Mouse (Mus musculus): ENCODE measurements around the gene Mapk9. TPM values are rescaled to one million over a fixed set of nuclear protein-coding genes. Genes with fewer than 3 reads are reported as not detected.

Gene Mapk9
- total RNA-seq, 1 experiment = 27.8 TPM

GRCm38 (mm10) chr11:49872779-49873178 is 26.2 kb downstream of the Mapk9 start:
- no peaks in the 10 kb centered on the region for H3K9me3 ChIP-seq (ENCODE audit: control insufficient read depth, insufficient read depth, low read depth, low read length)
- peaks cover 14% of the 10 kb centered on the region; the same call in 1 of the 2 replicates for H3K36me3 ChIP-seq (ENCODE audit: control insufficient read depth, insufficient read depth, low read length, poor library complexity, severe bottlenecking)
- H3K27ac ChIP-seq (ENCODE audit: insufficient read depth, low read depth, low read length, poor library complexity, severe bottlenecking) = no peak overlapping the region
- H3K4me3 ChIP-seq (ENCODE audit: insufficient read depth in 1 of 2, low read depth in 1 of 2, low read length in 2 of 2, poor library complexity in 1 of 2, severe bottlenecking in 1 of 2) = no peak overlapping the region
- TF ChIP-seq ZNF384 (IDR thresholded peaks at IDR 0.05; ENCODE audit: low read depth, low read length) = no peak
- TF ChIP-seq HCFC1 (IDR thresholded peaks at IDR 0.05; ENCODE audit: borderline replicate concordance, insufficient read depth, low read length) = no peak
- no peak for TF ChIP-seq ZC3H11A (IDR thresholded peaks at IDR 0.05; ENCODE audit: borderline replicate concordance, low read depth, low read length)
- TF ChIP-seq MAFK (IDR thresholded peaks at IDR 0.05; ENCODE audit: insufficient read depth, low read depth, low read length) = no peak
- no peak for TF ChIP-seq CHD2 (IDR thresholded peaks at IDR 0.05; ENCODE audit: low read depth, low read length)
- H3K9ac ChIP-seq (ENCODE audit: insufficient read depth, low read depth, low read length, poor library complexity, severe bottlenecking) = no peak overlapping the region
- DNase-seq (ENCODE audit: low read depth, low spot score) = no peak
- in situ Hi-C loops (cut with MboI; ENCODE audit: low sequenced_read_pairs in 2 of 2, unreplicated experiment in 2 of 2) = no loop called here
- no peaks in the 10 kb centered on the region for H3K4me1 ChIP-seq (ENCODE audit: control insufficient read depth in 2 of 2, insufficient read depth in 2 of 2, low read length in 2 of 2, poor library complexity in 1 of 2)

- Histone ChIP-seq H3K4me1 (ENCODE audit: control insufficient read depth in 2 of 2, insufficient read depth in 2 of 2, low read length in 2 of 2, poor library complexity in 1 of 2) (no peaks in the 10 kb centered on the region), H3K4me3 (ENCODE audit: insufficient read depth in 1 of 2, low read depth in 1 of 2, low read length in 2 of 2, poor library complexity in 1 of 2, severe bottlenecking in 1 of 2) (no peak overlapping the region), H3K9ac (ENCODE audit: insufficient read depth, low read depth, low read length, poor library complexity, severe bottlenecking) (no peak overlapping the region), H3K27ac (ENCODE audit: insufficient read depth, low read depth, low read length, poor library complexity, severe bottlenecking) (no peak overlapping the region), H3K36me3 (ENCODE audit: control insufficient read depth, insufficient read depth, low read length, poor library complexity, severe bottlenecking) (peaks cover 10% of the 10 kb centered on the region), H3K9me3 (ENCODE audit: control insufficient read depth, insufficient read depth, low read depth, low read length) (no peaks in the 10 kb centered on the region)
- in situ Hi-C loops (cut with MboI; ENCODE audit: low sequenced_read_pairs in 2 of 2, unreplicated experiment in 2 of 2) = no loop called here
- no peak for DNase-seq (ENCODE audit: low read depth, low spot score)
- no peak for TF ChIP-seq HCFC1 (IDR thresholded peaks at IDR 0.05; ENCODE audit: borderline replicate concordance, insufficient read depth, low read length)
- no peak for TF ChIP-seq CHD2 (IDR thresholded peaks at IDR 0.05; ENCODE audit: low read depth, low read length)
- no peak for TF ChIP-seq ZC3H11A (IDR thresholded peaks at IDR 0.05; ENCODE audit: borderline replicate concordance, low read depth, low read length)
- no peak for TF ChIP-seq ZNF384 (IDR thresholded peaks at IDR 0.05; ENCODE audit: low read depth, low read length)
- TF ChIP-seq MAFK (IDR thresholded peaks at IDR 0.05; ENCODE audit: insufficient read depth, low read depth, low read length) = no peak
These were observed 30.6 kb downstream of the Mapk9 start for GRCm38 (mm10) chr11:49876948-49877817.

GRCm38 (mm10) chr11:49879950-49880642 is 33.5 kb downstream of the Mapk9 start:
- Histone ChIP-seq H3K9me3 (ENCODE audit: control insufficient read depth, insufficient read depth, low read depth, low read length) (no peaks in the 10 kb centered on the region), H3K4me1 (ENCODE audit: control insufficient read depth in 2 of 2, insufficient read depth in 2 of 2, low read length in 2 of 2, poor library complexity in 1 of 2) (no peaks in the 10 kb centered on the region), H3K36me3 (ENCODE audit: control insufficient read depth, insufficient read depth, low read length, poor library complexity, severe bottlenecking) (peaks cover 7% of the 10 kb centered on the region), H3K4me3 (ENCODE audit: insufficient read depth in 1 of 2, low read depth in 1 of 2, low read length in 2 of 2, poor library complexity in 1 of 2, severe bottlenecking in 1 of 2) (no peak overlapping the region), H3K27ac (ENCODE audit: insufficient read depth, low read depth, low read length, poor library complexity, severe bottlenecking) (no peak overlapping the region), H3K9ac (ENCODE audit: insufficient read depth, low read depth, low read length, poor library complexity, severe bottlenecking) (no peak overlapping the region)
- TF ChIP-seq MAFK (IDR thresholded peaks at IDR 0.05; ENCODE audit: insufficient read depth, low read depth, low read length) (no peak), CHD2 (IDR thresholded peaks at IDR 0.05; ENCODE audit: low read depth, low read length) (no peak), HCFC1 (IDR thresholded peaks at IDR 0.05; ENCODE audit: borderline replicate concordance, insufficient read depth, low read length) (no peak), ZC3H11A (IDR thresholded peaks at IDR 0.05; ENCODE audit: borderline replicate concordance, low read depth, low read length) (no peak), ZNF384 (IDR thresholded peaks at IDR 0.05; ENCODE audit: low read depth, low read length) (no peak)
- in situ Hi-C loops (cut with MboI; ENCODE audit: low sequenced_read_pairs in 2 of 2, unreplicated experiment in 2 of 2) = no loop called here
- no peak for DNase-seq (ENCODE audit: low read depth, low spot score)

GRCm38 (mm10) chr11:49883394-49883793 is 36.8 kb downstream of the Mapk9 start:
- Histone ChIP-seq H3K9ac (ENCODE audit: insufficient read depth, low read depth, low read length, poor library complexity, severe bottlenecking) (no peak overlapping the region), H3K27ac (ENCODE audit: insufficient read depth, low read depth, low read length, poor library complexity, severe bottlenecking) (no peak overlapping the region; the same call in 1 of the 2 replicates), H3K36me3 (ENCODE audit: control insufficient read depth, insufficient read depth, low read length, poor library complexity, severe bottlenecking) (peaks cover 10% of the 10 kb centered on the region), H3K4me1 (ENCODE audit: control insufficient read depth in 2 of 2, insufficient read depth in 2 of 2, low read length in 2 of 2, poor library complexity in 1 of 2) (no peaks in the 10 kb centered on the region), H3K4me3 (ENCODE audit: insufficient read depth in 1 of 2, low read depth in 1 of 2, low read length in 2 of 2, poor library complexity in 1 of 2, severe bottlenecking in 1 of 2) (no peak overlapping the region), H3K9me3 (ENCODE audit: control insufficient read depth, insufficient read depth, low read depth, low read length) (no peaks in the 10 kb centered on the region)
- DNase-seq (ENCODE audit: low read depth, low spot score) = no peak
- in situ Hi-C loops (cut with MboI; ENCODE audit: low sequenced_read_pairs in 2 of 2, unreplicated experiment in 2 of 2) = no loop called here
- TF ChIP-seq ZC3H11A (IDR thresholded peaks at IDR 0.05; ENCODE audit: borderline replicate concordance, low read depth, low read length) = no peak
- no peak for TF ChIP-seq ZNF384 (IDR thresholded peaks at IDR 0.05; ENCODE audit: low read depth, low read length)
- TF ChIP-seq HCFC1 (IDR thresholded peaks at IDR 0.05; ENCODE audit: borderline replicate concordance, insufficient read depth, low read length) = no peak
- TF ChIP-seq MAFK (IDR thresholded peaks at IDR 0.05; ENCODE audit: insufficient read depth, low read depth, low read length) = no peak
- no peak for TF ChIP-seq CHD2 (IDR thresholded peaks at IDR 0.05; ENCODE audit: low read depth, low read length)
